Mouse (Mus musculus) macrophage (primary cell): Measurements from ENCODE around the gene Rmnd5a. TPM values are rescaled to one million over a fixed set of nuclear protein-coding genes. Genes with fewer than 3 reads are reported as not detected.
"Not testable (repeated sequence)": the region's sequence is repeated elsewhere in the genome, so short reads cannot be mapped to it uniquely, and the experiment has no call there.

Experiments used
- H3K27ac ChIP-seq: fragments of 350-480 bp; formaldehyde crosslinking; 2 replicates; pipeline ENCODE4 v1.9.0; 2021
- H3K36me3 ChIP-seq: fragments of 350-480 bp; formaldehyde crosslinking; 2 replicates; pipeline ENCODE4 v1.9.0; 2021; ENCODE audit errors: inconsistent target
- H3K4me3 ChIP-seq: fragments of 350-480 bp; formaldehyde crosslinking; 2 replicates; pipeline ENCODE4 v1.9.0; 2021; ENCODE audit errors: inconsistent target
- H3K79me2 ChIP-seq: fragments of 350-480 bp; formaldehyde crosslinking; 2 replicates; pipeline ENCODE4 v1.9.0; 2021; ENCODE audit errors: inconsistent target
- WGBS: methylation state at CpG from one replicate; pipeline ENCODE4 v1.1.7; 2026; ENCODE audit warnings: inconsistent platforms; ENCODE audit not compliant: missing documents; 5-methylcytosine and 5-hydroxymethylcytosine counted together
- polyA plus RNA-seq: library from polyadenylated mRNA; stranded (reverse); fragments of 250-400 nt; gene quantifications from 3 replicates; pipeline ENCODE4 v1.2.4, GENCODE M21; 2018; ENCODE audit warnings: inconsistent platforms
- total RNA-seq, 78 experiments: library from RNA; depleted of rRNA; stranded (reverse); fragments of 250-400 nt; gene quantifications; 1 replicate in 9 of 78; 2 replicates in 24 of 78; 3 replicates in 43 of 78; 4 replicates in 2 of 78; pipeline ENCODE4 v1.2.4; 2018; ENCODE audit warnings: inconsistent platforms in 56 of 78

Gene Rmnd5a
- 10 to 100 TPM; 11.0 to 46.7 (median 34.3) TPM for total RNA-seq (2018; cell fraction: chromatin; rRNA removed)
- total RNA-seq (2018; cell fraction: cytosol; rRNA removed): 10 to 100 TPM; 26.0 to 66.8 (median 38.5) TPM
- 10 to 100 TPM; 17.2 to 80.8 (median 38.7) TPM for total RNA-seq (2018; cell fraction: nucleus; rRNA removed)
- polyA plus RNA-seq: 23.9 to 46.7 TPM (median 39.1 TPM) in 3 replicates

GRCm38 (mm10) chr6:71440492-71441250, at the start of gene Rmnd5a:
Gene Rmnd5a (minus strand): TSS chr6:71440637.
- H3K4me3 ChIP-seq: peak within 1 kb of the TSS; percentile 56
- no peaks in the 10 kb centered on the region for H3K36me3 ChIP-seq
- WGBS: under 1% methylated on average over 69 of the region's 75 CpGs
- H3K27ac ChIP-seq: peak within 1 kb of the TSS; percentile 94
- peaks cover 40% of the 10 kb centered on the region for H3K79me2 ChIP-seq

GRCm38 (mm10) chr6:71487966-71488365, 47.5 kb upstream of the Rmnd5a start:
- Histone ChIP-seq H3K27ac (no peak overlapping the region), H3K79me2 (no peaks in the 10 kb centered on the region), H3K36me3 (no peaks in the 10 kb centered on the region), H3K4me3 (no peak overlapping the region)
- 93% methylated on average over 3 of the region's 4 CpGs for WGBS

- Histone ChIP-seq H3K4me3 (no peak overlapping the region), H3K36me3 (no peaks in the 10 kb centered on the region), H3K27ac (no peak overlapping the region), H3K79me2 (no peaks in the 10 kb centered on the region)
- WGBS: 60% methylated on average over 1 of the region's 1 CpGs
These were observed 46.4 kb upstream of the Rmnd5a start for GRCm38 (mm10) chr6:71486867-71487266.

GRCm38 (mm10) chr6:71486226-71486625, 45.8 kb upstream of the Rmnd5a start:
- Histone ChIP-seq H3K36me3 (no peaks in the 10 kb centered on the region), H3K4me3 (no peak overlapping the region), H3K27ac (no peak overlapping the region), H3K79me2 (no peaks in the 10 kb centered on the region)
- 100% methylated on average over 2 of the region's 2 CpGs for WGBS

DNA sequence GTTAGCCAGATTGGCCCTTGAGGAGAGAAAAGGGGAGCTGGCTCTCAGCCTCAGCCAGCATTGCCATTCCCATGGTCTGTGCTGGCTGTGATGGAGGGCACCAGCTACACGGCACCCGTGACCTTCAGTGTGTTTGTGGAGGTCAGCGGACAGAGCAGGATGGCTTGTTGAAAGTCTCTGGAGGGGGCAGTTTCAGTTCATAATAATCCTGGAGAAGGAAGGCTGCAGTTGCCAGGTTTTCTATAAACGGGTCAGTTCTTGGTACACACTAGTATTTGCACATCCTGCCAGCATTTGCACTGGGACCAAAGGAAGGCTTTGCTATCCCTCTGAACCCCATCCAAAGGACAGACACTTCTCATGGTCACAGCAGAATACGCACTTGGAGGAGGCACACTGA, 44.8 kb upstream of the Rmnd5a start:
- 89% methylated on average over 5 of the region's 5 CpGs for WGBS

DNA sequence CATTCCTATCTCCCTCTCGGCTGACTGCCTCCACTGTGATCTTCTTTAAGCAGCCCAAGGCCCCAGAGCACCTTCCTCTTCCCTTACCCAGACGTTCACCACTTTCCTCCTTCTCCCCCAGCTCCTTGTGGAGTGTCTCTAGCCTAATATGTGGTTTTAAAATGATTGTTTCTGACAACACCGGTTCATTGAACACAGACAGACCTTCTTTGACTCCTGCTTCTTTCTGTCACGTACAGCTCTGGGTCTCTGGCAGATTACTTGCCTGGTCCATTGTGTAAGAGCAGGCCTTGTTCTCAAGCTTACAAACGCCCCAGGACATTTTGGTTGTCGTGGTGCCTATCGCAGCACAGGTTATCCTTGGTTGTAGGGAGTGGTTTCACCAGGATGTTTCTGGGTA, 40.7 kb upstream of the Rmnd5a start:
- H3K4me3 ChIP-seq: no peak overlapping the region
- 85% methylated on average over 7 of the region's 7 CpGs for WGBS
- H3K36me3 ChIP-seq: no peaks in the 10 kb centered on the region
- no peaks in the 10 kb centered on the region for H3K79me2 ChIP-seq
- H3K27ac ChIP-seq: no peak overlapping the region

More for the DNA sequence above, 44.8 kb upstream of the Rmnd5a start:
- Histone ChIP-seq H3K27ac (no peak overlapping the region), H3K4me3 (no peak overlapping the region), H3K79me2 (no peaks in the 10 kb centered on the region), H3K36me3 (no peaks in the 10 kb centered on the region)

DNA sequence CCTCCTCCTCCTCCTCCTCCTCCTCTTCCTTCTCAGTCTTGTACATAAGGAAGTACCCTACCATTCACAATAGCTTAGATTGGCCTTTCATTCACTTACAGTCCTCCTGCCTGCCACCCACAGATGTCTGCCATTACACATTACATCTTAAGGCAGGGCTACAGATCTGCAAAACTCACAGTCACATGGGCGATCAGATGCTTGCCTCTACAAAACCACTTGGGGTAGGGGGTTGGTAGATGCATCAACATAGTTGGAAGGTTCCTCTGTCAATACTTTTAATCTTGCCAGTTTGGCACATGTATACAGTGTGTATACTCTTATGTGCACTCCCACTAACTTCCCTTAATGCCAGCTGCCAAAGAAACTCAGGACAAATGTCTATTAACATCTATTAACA, 39.7 kb upstream of the Rmnd5a start:
- H3K4me3 ChIP-seq: no peak overlapping the region
- H3K27ac ChIP-seq: no peak overlapping the region
- 92% methylated on average over 1 of the region's 1 CpGs for WGBS
- H3K79me2 ChIP-seq: no peaks in the 10 kb centered on the region
- no peaks in the 10 kb centered on the region for H3K36me3 ChIP-seq

GRCm38 (mm10) chr6:71479588-71479987, 39.2 kb upstream of the Rmnd5a start:
- not testable (repeated sequence) for H3K27ac ChIP-seq, H3K79me2 ChIP-seq, H3K4me3 ChIP-seq, H3K36me3 ChIP-seq
- WGBS: 79% methylated on average over 1 of the region's 2 CpGs

DNA sequence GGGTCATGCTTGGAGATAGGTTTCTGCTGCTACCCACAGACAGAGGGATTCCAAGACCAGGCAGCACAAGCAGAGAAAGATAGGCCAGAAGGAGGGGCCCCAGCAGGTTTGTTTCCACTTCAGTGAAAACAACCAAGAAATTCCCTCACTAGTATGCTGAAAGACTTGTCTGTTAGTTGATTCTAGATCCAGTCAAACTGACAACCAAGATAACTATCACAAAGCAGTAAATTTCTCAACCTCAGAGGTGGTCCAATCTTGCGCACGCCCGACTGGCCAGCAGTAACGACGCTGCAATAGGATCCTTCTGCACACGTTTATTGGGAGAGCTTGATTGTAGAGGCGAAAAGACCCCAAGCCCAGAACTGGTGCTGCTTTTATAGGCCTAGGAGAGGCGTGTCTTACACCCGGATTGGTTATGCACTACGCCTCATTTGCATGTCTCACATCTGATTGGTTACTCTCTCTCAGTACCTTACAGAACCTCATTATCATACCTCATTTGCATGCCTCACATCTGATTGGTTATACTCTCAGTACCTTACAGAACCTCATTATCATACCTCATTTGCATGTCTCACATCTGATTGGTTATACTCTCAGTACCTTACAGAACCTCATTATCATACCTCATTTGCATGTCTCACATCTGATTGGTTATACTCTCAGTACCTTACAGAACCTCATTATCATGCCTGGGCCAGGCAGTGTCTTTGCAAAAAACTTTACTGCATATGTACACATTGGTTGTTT, 38.6 kb upstream of the Rmnd5a start:
- not testable (repeated sequence) for H3K27ac ChIP-seq, H3K79me2 ChIP-seq, H3K4me3 ChIP-seq, H3K36me3 ChIP-seq
- 94% methylated on average over 3 of the region's 10 CpGs for WGBS

- Histone ChIP-seq H3K4me3 (no peak overlapping the region), H3K36me3 (no peaks in the 10 kb centered on the region), H3K79me2 (no peaks in the 10 kb centered on the region), H3K27ac (no peak overlapping the region)
- 69% methylated on average over 5 of the region's 5 CpGs for WGBS
These were observed 36.3 kb upstream of the Rmnd5a start for GRCm38 (mm10) chr6:71476783-71477182.

DNA sequence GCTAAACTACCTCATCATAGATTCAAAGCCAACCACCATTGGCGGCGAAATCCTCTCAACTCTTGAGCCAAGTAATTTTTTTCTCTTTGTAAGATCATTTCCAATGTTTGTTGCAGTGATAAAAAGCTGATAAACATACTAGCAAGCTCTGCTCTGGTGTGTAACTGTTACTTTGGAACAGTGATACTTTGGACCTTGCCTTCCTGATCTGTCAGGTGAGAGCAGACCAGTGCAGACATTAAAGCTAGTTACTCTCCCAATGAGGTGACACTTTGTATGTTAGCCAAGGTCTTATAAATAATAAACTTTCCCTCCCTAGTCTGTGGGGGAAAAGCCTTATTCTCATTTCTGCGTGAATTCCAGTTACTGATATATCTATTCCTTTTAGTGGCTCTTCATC, 35.2 kb upstream of the Rmnd5a start:
- no peaks in the 10 kb centered on the region for H3K36me3 ChIP-seq
- WGBS: 92% methylated on average over 3 of the region's 3 CpGs
- H3K4me3 ChIP-seq: no peak overlapping the region
- H3K79me2 ChIP-seq: no peaks in the 10 kb centered on the region
- H3K27ac ChIP-seq: no peak overlapping the region

GRCm38 (mm10) chr6:71472786-71473185, 32.3 kb upstream of the Rmnd5a start:
- H3K36me3 ChIP-seq: no peaks in the 10 kb centered on the region
- H3K4me3 ChIP-seq: no peak overlapping the region
- 47% methylated on average over 1 of the region's 1 CpGs for WGBS

GRCm38 (mm10) chr6:71471830-71472520, 31.5 kb upstream of the Rmnd5a start:
- Histone ChIP-seq H3K79me2 (no peaks in the 10 kb centered on the region), H3K4me3 (no peak overlapping the region), H3K27ac (no peak overlapping the region), H3K36me3 (no peaks in the 10 kb centered on the region)
- WGBS: 91% methylated on average over 4 of the region's 4 CpGs

More at GRCm38 (mm10) chr6:71472786-71473185, 32.3 kb upstream of the Rmnd5a start:
- H3K27ac ChIP-seq: no peak overlapping the region
- no peaks in the 10 kb centered on the region for H3K79me2 ChIP-seq

DNA sequence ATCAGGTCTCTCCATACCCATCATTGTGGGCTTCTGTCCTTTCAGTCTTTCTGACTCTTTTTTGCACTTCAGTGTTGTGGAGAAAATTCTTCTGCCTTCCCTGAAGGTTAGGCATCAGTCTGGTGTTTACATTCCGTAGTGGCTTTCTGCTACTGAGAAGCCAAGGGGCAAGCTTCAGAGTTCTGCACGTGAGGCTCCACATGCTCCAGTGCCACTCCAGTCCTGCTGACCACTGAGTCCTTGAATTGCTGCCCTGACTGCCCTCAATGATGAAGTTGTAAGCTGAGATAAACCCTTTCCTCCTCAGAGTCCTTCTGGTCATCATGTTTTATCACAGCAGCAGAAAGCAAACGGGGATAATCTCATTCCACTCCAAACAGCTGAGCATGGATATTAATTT, 28.9 kb upstream of the Rmnd5a start:
- Histone ChIP-seq H3K79me2 (no peaks in the 10 kb centered on the region), H3K27ac (no peak overlapping the region), H3K4me3 (no peak overlapping the region), H3K36me3 (no peaks in the 10 kb centered on the region)
- 76% methylated on average over 3 of the region's 3 CpGs for WGBS
